ENCODE assay signal across 24 mouse cellular contexts in the genomic region with DNA sequence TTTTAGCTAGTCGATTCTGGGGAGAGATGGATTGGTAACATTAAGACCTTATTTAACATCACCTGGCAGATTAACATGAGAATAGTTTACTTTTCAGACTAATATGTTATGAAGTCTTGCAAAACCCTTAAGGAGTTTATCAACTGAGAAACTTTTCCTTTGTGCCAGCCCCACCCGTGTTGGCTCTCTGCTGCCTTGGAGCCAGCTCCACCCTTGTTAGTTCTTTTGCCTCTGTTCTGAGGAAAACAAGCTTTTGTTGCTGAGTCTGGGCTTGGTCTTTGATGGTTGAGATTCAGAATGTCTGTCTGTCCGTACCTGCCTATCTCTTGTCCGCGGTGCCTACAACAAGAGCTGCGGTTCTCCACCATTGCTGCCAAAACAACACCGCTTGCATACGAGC. TPM values are rescaled to one million over a fixed set of nuclear protein-coding genes. Genes with fewer than 3 reads are reported as not detected.
"Had no signal": no experiment of that assay in that cellular context is flagged by ENCODE, and none has a peak within 500 bp of the region (broad histone marks: within the 10 kb centered on the region; RNA-seq: fewer than 3 reads in every experiment).

No protein-coding gene starts in this region.

- ATAC-seq: intestine, postnatal 0 days; liver, embryonic 12.5 days had no signal

- H3K9ac ChIP-seq: limb, embryonic 13.5 days; liver, embryonic 12.5 days; liver, embryonic 15.5 days; lung, embryonic 14.5 days; midbrain, embryonic 13.5 days; neural tube, embryonic 13.5 days had no signal

- H3K27ac ChIP-seq: kidney, postnatal 0 days; layer of hippocampus, adult 2 months; limb, embryonic 13.5 days; liver, embryonic 12.5 days; liver, embryonic 15.5 days; macrophage; midbrain, embryonic 13.5 days; neural tube, embryonic 13.5 days had no signal

- H3K36me3 ChIP-seq: limb, embryonic 10.5 days; limb, embryonic 13.5 days; liver, embryonic 12.5 days; liver, embryonic 15.5 days; midbrain, embryonic 13.5 days; neural tube, embryonic 13.5 days had no signal

- H3K9me3 ChIP-seq: limb, embryonic 10.5 days; limb, embryonic 13.5 days; liver, embryonic 12.5 days; liver, embryonic 15.5 days; midbrain, embryonic 13.5 days; neural tube, embryonic 13.5 days had no signal

- H3K4me1 ChIP-seq: limb, embryonic 13.5 days; liver, embryonic 12.5 days; liver, embryonic 15.5 days had no signal

- H3K4me2 ChIP-seq: limb, embryonic 13.5 days; liver, embryonic 12.5 days; liver, embryonic 15.5 days; lung, embryonic 14.5 days; neural tube, embryonic 13.5 days had no signal

- H3K4me3 ChIP-seq: layer of hippocampus, adult 2 months; limb, embryonic 10.5 days; limb, embryonic 13.5 days; liver, embryonic 12.5 days; liver, embryonic 15.5 days; midbrain, embryonic 13.5 days; myocyte; neural tube, embryonic 13.5 days had no signal

- H3K27me3 ChIP-seq: limb, embryonic 13.5 days; liver, embryonic 12.5 days; liver, embryonic 15.5 days; midbrain, embryonic 13.5 days; neural tube, embryonic 13.5 days had no signal

- DNase-seq: kidney, adult 2 months; kidney, postnatal 25 days; layer of hippocampus, adult 9-11 months; liver; retina, postnatal 1 day; thymus, postnatal 25 days had no signal

RNA-seq across cellular contexts. Expression of a gene that starts 1.5 kb away (rescaled TPM):
- polyA plus RNA-seq: intestine, embryonic 14.5 days; large intestine, adult 2 months; macrophage; spleen, adult 2 months had no signal

RNA-seq across cellular contexts. Expression of a gene that starts 22.5 kb away (rescaled TPM):
- polyA plus RNA-seq: intestine, embryonic 14.5 days; kidney, adult 2 months; large intestine, adult 2 months; limb, embryonic 10.5 days; liver, embryonic 12.5 days; liver, embryonic 15.5 days; macrophage; midbrain, embryonic 13.5 days; midbrain, embryonic 16.5 days; myocyte; neural tube, embryonic 13.5 days; small intestine, adult 2 months; spleen, adult 2 months; thymus, postnatal 0 days had no signal

RNA-seq across cellular contexts. Expression of a gene that starts 44.7 kb away (rescaled TPM):
- polyA plus RNA-seq: macrophage, myocyte had no signal
